ENCODE assay signal across 15 mouse cellular contexts in genomic region chr3:105838655-105839054, GRCm38 (mm10). TPM values are rescaled to one million over a fixed set of nuclear protein-coding genes. Genes with fewer than 3 reads are reported as not detected.
DNase-seq lines count a peak whose midpoint lies in the region.
"Had no signal": no experiment of that assay in that cellular context is flagged by ENCODE, and none has a peak within 500 bp of the region (broad histone marks: within the 10 kb centered on the region; RNA-seq: fewer than 3 reads in every experiment).

No protein-coding gene starts in this region.

- DNase-seq in heart, adult 11 months, result peak; percentile 72
- no peak for DNase-seq in heart, postnatal 25 days (ENCODE audit: low spot score)
- DNase-seq: adrenal gland, adult 2 months; adrenal gland, adult 8-10 months; adrenal gland, postnatal 10 days; adrenal gland, postnatal 14 days; adrenal gland, postnatal 25 days; adrenal gland, postnatal 36 days; B cell, adult 2 months; cerebellum, adult 11 months; cerebellum, adult 11-12 months; cerebellum, adult 18-20 months; cerebellum, adult 2 months had no signal

- intact Hi-C loops in heart, postnatal 25 days (cut with DNase I), result no loop called here

RNA-seq across cellular contexts. Expression of gene Adora3, which starts 32.0 kb away (rescaled TPM):
- total RNA-seq in heart, postnatal 25 days (2021), result under 1 TPM; 0.21 to 0.25 TPM
- total RNA-seq: adrenal gland, postnatal 25 days; ES-E14 had no signal

RNA-seq across cellular contexts. Expression of gene Tmigd3, which starts 32.0 kb away (rescaled TPM):
- not detected for total RNA-seq in heart, postnatal 25 days (2021)
- total RNA-seq: adrenal gland, adult 18-20 months; adrenal gland, adult 2 months; adrenal gland, adult 8-10 months; adrenal gland, postnatal 14 days; adrenal gland, postnatal 25 days; ES-E14 had no signal

RNA-seq across cellular contexts. Expression of gene Rap1a, which starts 37.5 kb away (rescaled TPM):
- total RNA-seq in heart, postnatal 25 days (2021), result 100 to 1,000 TPM; 103 to 105 TPM
